Mouse (Mus musculus): Measurements from ENCODE around the gene Ywhab.
A peak's percentile ranks its signal among the peaks of the same experiment; 100 is the strongest.

Ywhab gene

DNA sequence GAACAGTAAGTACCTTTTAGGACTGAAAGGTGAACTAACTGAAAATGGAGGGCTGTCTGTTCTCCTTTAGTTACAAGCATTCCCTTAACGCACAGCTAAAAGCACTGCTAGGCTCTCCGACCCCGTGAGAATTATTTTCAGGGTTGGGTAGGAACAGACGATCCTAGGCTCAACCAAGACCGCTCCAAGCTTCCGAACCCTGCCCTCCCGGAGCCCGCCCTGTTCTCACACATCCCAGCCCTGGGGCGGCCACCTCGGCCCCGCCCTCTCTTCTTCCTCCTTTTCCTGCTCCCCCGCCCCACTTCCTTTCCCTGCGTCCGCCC, at the start of gene Ywhab:
Ywhab (plus strand) TSS at position 307 of the 323 bp plus-strand sequence.
- DNase-seq (ENCODE audit: low spot score in 2 of 2), result no peak

DNA sequence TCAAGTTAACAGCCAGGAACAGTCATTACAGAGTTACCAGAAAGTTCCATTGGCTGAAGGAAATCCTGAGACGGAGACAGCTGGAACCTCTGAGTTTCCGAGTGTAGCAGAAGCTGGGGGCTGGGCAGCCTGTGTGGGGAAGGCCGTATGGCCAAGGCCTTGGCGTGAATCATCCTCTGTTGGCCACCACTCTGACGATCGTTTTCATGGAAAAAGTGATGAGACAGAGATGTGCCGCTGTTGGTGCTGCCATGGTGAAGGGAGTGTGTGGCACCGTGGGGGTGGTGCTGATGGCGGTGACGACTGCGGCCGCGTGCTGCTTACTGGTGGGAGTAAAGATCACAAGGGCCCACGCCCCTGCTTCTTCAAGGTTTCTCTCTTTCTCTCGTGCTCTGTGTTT, 48.5 kb upstream of the Ywhab start:
- no peak for DNase-seq (ENCODE audit: low spot score in 2 of 2)

DNA sequence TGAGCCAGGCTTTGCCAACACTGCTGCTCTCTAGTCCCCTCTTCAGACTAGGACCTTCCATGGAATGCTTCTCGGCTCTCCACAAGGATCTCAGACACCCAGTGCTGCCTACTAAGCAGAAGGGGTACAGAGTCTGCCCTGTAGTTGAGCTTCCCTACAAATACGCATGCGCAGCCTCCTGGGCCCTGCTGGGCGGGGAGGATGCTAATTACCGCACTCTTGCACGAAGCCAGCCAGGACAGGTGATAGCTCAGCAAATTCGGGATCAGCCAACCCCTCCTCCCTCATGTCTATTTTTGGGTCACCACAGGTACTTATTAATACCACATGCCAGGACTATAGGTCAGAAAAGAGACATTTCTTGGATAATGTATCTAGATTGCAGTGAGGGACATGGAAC, 46.8 kb upstream of the Ywhab start:
- DNase-seq (ENCODE audit: low spot score in 2 of 2), result no peak

DNA sequence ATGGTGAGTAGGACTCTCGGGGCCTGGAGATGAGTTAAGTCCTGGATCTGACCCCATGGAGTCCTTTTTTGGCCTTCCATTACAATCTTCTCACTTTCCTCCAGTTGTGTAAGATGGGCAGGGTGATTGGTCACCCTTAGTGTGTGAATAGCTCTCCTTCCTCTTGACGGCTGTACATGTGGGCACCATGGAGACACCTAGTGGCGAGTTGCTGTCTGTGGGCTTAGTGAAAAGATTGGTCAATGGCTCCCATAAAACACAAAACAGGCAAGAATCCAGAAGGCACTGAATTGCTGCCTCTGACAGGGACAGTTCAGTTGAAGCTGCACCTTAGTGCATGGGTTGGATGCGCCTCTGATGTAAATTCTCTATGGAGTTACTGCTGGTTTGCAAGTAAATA, 43.0 kb upstream of the Ywhab start:
- peak in 1 of 2 experiments; percentile 40 for DNase-seq (ENCODE audit: low spot score in 2 of 2)

DNA sequence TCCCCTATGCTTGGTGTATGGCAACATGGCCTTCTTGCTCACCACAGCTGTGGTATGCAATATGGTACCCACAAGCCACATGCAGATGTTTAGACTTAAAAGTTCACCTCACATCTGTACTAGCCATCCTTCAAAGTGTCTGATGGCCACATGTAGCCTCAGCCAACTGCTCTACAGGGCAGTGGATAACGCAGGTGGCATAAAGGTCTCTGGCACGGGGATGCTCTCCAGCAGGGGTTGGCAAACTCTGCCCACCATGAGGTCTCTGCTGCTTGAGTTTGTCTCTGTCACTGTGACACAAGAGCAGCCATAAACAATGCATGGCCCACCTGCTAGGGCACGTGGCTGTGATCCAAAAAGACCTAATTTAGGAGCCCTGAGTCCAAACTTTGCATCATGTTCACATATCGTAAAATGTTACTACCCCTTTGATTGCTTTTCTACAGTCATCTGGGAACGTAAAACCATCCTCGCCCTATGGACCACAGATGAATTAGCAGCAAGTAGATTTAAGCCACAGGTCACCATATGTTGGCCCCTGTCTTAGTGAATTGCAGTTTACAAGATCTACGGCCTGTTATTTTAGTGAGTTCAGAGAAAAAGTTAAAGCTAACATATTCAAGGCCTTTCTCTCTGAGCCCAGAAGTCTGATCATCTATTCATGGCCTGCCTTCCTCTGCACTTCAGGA, 41.0 kb upstream of the Ywhab start:
- DNase-seq (ENCODE audit: low spot score in 2 of 2), result no peak

DNA sequence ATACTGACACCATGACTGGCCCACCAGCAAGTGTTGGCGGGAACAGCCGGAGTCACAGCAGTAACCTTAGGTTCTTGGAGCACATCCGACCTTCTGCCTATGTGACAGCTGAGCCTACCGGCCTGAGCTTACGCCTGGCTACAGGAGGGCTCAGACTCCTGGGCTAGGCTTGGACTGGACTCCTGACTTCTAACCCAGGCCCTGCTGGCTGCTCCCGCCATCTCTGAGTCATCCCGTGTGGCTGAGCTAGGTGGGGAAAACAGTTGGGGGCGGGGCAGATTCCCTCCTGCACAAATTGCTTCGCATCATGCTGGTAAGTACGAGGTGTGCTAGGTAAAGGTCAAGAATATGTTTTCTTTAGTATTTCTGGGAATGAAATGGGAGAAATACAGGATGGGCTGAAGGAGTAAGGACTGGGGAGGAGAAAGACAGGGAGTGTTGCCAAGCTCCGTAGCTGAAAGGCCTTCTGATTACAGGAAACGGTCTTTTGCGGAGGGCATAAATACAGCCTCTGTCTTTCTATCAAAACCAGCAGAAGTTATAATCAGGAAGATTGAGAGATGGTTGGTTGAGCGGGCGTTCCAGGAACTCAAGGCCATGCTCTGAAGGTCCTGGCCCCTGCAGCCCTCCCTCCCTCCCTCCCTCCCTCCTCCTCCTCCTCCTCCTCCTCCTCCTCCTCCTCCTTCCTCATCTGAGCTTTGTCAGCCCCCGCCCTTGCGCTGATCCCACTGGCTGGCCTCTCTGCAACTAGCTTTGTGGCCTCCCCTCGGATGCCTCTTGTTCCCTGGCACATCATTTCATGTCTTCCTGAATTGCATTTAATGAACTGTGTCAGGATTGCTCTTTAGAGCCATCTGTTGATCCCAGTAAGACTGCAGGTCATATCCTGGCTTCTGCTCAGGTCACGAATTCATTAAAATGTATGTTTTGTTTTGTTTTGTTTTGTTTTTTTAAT, 29.9 kb upstream of the Ywhab start:
- DNase-seq (ENCODE audit: low spot score in 2 of 2), result no peak

DNA sequence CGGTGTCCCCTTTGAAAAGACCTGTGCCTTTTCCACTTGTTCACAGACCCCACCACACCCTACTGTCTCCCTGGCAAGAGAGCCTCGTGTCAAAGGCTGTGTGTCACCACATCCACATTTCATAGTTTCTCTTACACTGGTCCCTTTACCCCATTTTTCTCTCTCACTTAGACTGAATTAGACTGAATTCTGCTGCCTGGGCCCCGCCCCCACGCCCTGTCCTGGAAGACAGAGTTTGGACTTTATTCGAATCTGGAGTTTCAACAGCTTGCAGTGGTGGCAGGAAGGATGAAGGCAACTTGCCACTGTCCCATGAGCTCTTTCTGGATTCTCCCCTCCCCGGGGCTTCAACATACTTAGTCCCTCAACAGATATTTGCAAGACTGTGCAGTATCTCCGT, 29.1 kb upstream of the Ywhab start:
- no peak for DNase-seq (ENCODE audit: low spot score in 2 of 2)

DNA sequence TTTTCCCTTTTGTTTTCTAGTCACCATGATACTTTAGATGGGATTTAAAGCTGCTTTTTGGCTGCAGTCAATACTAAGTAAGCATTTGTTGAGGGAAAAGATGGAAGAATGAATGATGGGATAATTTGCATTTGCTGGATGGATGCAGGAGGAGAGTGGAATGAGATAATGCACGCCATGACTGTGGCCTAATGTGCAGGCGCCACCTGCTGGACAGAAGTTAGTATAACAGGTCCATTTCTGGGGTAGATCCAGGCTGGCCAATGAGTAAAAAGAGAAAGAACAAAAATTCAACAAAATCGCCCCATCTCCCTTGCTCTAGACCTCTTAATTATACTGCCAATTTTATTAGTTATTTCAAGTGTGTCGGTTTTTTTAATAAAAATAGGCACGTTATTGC, 26.2 kb upstream of the Ywhab start:
- DNase-seq (ENCODE audit: low spot score in 2 of 2), result peak; percentile 30 to 39

DNA sequence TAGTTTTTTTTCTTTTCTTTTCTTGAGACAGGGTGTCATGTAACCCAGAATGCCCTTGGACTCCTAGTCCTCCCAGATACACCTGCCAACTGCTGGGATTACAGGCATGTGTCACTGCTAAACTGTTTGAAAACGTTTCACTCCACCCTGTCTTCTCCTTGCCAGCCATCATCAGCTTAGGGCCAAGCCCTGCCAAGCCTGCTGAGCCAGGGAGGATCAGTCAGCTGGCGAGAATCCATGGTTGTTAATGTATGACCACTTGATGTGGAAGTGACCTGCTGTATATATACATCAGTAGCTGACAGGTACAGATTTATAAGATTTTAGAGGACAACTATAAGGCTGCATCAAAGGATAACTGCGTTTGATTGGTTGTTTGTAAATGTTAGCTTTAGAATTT, 24.4 kb upstream of the Ywhab start:
- DNase-seq (ENCODE audit: low spot score in 2 of 2), result no peak

DNA sequence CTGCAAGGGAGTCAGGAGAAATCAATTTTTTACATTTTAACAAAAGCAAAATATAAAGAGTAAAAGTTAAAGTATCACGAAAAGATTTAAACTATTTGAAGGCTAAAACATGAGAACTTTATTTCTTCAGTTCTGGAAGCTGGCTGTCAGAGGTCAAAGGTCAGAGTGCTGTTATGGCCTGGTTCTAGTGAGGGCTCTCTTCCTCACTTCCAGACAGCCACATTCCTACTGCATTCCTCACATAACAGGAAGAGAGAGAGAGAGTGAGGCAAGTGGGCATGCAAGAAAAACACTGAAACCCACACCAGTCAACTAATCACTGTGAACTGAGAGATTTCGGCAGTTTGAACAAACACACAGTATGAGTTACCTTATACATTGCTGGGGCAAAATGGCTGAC, 20.7 kb upstream of the Ywhab start:
- DNase-seq (ENCODE audit: low spot score in 2 of 2), result no peak

DNA sequence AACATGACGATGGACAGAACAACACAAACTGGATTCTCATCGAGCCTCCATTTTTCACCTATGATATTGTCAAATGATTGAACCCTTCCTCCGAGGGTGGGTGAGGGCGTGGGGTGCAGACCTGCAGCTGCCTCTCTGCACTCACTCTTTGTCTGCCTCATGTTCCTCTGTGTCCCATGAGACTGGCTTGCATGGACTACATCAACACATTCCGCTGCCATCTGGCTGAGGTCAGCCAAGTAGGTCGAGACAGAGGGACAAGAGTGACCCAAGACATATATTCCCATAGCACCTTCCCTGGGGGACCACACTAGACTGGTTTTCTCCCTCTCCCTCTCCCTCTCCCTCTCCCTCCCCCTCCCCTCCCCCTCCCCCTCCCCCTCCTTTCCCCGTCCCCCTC, 18.3 kb upstream of the Ywhab start:
- no peak for DNase-seq (ENCODE audit: low spot score in 2 of 2)

DNA sequence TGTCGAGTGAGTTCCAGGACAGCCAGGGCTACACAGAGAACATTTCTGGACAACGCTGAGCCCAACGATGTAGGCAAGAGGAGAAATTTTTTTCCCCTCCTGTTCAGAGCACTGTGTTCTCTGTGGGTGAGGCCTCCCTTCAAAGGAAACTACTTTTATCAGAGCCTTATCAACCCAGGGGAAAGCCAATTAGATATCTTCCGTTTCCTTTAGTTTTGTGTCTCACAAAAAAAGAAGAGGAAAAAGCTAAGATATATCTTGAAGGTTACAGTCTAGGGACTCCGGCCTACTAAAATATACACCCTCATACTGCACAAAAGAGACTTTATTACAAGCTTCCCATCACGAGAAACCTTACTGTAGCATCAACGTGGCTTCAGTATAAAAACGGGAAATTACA, 7.5 kb upstream of the Ywhab start:
- no peak for DNase-seq (ENCODE audit: low spot score in 2 of 2)

DNA sequence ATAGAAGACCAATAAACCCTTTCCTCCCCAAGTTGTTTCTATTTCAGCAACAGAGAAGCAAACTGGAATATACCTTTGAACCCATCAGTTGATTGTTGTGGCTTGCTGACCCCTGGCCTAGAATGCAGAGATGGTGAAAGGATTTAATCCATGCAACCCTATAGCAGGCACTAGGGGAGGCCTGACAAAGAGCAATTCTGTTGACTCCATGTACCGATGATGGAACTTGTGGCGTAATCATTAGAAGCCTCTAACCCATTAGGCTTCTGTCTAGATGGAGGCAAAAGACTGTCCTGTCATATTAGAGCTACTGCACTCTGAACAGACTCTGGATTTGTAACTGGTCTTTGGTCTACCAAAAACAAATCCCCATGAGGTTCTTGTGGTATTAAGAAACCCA, 1.9 kb upstream of the Ywhab start:
- no peak for DNase-seq (ENCODE audit: low spot score in 2 of 2)

DNA sequence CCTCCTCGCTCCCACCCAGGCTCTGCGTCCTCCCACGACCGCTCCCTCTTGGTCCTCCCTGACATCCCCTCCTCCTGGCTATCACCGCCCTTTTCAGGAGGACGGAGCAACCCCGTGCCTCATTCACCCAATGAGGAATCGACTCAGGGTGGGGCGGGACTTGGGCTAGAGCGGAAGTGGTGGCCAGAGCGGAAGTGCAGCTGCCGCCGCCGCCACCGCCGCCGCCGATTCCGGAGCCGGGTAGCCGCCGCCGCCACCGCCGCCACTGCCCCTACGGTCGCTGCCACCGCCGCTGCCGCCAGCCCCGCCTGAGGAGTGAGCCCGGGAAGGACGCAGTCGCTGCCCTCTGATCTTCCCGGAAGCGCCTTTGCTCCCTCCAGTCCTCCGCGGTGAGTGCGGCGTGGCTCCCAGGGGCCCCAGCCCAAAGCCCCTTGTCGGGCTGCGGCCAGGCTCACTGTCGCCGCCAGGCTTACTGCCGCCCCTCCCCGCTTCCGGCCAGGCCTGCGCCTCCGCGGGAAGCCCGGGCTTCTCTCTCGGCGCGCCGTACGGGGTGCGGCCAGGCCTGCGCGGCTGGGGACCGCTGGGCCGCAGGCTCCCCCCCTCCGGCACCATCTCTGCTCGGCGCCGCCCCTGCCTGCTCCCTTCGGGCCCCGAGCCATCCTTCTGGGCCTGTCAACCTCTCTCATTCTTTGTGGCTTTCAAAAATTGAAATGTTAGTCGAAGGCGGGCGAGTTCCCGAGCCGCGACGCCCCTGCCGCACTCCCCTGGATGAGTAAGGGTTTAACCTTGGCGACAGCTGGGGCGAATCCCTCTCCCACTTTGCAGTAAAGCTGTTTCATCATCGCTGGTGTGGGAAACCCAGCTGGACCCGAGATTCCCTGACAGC, 460 bp downstream of the Ywhab start:
- DNase-seq (ENCODE audit: low spot score in 2 of 2), result peak; percentile 96 to 98

DNA sequence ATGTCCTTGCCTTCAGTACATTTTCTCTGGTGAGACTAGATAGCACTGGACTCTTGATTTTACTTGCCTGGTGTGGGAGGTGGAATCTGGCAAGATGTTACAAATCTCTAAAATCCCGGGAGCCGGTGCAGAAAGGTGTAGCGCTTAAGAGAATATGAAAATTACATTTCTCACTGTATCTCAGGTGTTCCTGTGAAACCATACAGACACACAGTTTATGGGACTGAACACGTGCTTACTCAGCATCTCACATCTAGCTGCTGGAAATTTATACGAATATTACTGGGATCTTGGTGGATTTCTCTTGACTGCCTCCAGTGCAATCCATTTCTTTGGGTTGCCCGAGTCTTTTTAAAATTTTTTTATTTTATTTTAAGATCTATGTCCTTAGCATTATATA, 1.5 kb downstream of the Ywhab start:
- DNase-seq (ENCODE audit: low spot score in 2 of 2), result no peak

DNA sequence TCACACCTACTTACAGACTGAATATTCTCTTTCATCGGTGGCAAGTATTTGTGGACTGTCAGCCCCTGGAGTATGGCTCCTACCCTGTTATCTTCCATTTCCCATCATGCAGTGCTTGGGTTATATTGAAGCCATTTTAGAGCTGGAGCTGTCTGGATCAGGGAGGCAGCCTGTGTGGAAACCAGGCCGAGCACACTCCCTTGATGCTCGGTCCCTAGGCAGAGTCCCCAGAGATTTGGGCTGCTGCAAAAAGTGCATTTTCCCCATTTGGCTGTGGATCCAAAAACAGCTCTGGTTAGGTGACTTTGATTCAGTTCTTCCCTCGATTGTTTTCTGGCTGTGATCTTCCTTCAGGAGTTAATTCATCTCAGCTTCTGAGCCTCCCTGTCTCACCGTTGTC, 2.1 kb downstream of the Ywhab start:
- DNase-seq (ENCODE audit: low spot score in 2 of 2), result no peak

DNA sequence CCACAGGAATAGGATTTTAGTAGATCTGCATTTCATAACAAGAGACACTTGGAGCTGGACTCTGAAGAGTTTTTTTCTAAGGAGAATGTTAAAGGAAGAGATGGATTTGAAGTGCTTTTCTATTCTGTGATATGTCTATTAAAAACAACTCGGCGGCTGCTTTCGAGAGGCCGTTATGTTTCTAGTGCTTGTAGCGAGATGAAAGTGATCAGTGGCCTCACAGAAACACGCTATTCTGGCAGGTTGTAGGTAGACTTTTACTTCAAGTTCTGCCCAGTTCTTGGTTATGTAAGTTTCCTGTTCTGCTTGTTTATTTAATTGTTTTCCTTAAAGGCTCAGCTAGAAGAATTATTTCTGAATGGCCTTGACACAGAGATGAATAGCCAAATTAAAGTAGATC, 4.2 kb downstream of the Ywhab start:
- no peak for DNase-seq (ENCODE audit: low spot score in 2 of 2)

DNA sequence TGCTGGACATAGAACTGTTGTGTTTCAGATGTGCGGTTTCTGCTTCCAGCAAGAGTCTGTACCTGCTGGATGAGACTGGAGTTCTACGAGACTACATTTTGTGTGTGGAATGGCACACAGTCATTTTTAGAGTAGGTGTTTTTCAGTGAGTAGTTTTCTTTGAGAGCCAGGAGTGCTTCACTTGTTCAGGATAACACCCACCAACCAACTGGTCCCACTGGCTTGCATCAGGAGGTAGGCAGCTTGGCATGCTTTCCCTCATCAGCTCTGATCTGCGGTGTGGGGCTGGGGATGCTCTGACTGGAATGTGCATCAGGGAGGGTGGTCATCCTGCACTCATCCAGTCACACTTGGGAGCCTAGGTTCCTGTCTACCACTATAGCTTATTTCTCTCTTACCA, 7.9 kb downstream of the Ywhab start:
- DNase-seq (ENCODE audit: low spot score in 2 of 2), result no peak

DNA sequence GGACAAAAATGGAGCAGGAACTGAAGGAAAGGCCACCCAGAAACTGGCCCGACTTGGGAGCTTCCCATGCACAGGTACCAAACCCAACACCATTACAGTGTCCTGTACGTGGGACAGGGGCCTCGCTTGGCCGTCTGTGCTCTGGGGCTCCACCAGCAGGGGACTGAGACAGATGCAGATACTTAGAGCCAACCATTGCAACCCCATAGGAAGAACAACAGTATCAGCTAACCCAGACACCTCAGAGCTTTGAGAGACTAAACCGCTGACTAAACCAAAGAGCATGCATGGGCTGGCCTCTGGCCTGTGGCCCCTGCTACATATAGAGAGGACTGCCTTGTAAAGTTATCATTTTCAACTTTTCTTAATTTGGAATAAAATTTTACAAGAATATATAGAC, 9.7 kb downstream of the Ywhab start:
- no peak for DNase-seq (ENCODE audit: low spot score in 2 of 2)

DNA sequence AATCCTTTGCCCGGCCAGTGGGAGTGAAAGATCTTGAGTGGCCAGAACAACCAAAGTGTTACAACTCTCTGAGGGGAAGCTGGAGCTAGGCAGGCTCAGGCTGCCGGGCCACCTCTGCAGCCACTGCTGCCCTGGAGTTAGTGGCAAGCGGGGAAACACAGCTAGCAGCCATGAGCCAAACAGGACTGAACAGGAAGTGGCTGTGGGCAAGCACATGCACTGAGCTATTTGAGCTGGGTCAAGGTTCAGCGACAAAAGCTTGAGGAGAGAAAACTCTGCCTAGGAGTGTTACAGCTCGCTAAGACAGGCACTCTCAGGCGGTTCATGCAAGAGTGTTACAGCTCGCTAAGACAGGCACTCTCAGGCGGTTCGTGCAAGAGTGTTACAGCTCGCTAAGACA, 12.2 kb downstream of the Ywhab start:
- peak; percentile 30 to 32 for DNase-seq (ENCODE audit: low spot score in 2 of 2)

DNA sequence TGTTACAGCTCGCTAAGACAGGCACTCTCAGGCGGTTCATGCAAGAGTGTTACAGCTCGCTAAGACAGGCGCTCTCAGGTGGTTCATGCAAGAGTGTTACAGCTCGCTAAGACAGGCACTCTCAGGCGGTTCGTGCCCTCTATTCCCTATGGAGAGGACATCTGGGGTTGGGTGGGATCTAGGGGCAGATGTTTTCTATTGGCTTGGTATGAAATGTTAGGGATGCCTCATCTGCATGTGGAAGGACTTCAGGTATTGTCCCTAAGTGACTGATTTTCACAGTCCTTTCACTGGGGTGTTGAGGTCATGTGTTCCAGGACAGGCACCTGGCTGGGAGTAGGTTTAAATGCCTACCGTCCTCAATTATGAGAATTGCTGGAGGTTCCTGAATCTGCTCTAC, 12.8 kb downstream of the Ywhab start:
- DNase-seq (ENCODE audit: low spot score in 2 of 2), result no peak

DNA sequence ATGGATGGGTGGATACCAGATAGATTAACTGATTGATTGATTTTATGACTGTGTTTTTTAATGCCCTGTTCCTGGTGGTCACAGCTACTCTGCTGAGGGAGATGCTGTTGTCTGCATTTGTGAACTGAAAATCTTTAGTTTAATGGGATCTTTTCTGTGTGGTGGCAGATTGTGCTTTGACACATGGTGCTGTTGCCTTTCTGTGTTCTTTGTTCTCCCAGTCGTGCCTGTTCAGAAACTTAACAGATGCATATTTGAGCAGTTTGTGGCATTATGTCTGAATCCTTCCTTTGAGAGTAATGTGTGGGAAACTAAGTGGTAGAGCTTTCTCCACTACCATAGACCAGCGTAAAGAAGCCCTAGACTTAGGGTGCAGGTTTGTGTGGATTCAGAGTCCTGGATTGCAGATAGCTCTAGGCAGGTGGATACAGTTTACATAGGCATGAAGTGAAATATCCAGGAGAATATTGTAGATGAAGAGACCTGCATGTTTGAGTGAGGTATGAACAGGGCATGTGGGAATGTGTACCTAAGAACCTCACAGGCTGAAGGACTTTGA, 13.3 kb downstream of the Ywhab start:
- no peak for DNase-seq (ENCODE audit: low spot score in 2 of 2)

Data from heart, adult 9 months (tissue).